In the genomic region with DNA sequence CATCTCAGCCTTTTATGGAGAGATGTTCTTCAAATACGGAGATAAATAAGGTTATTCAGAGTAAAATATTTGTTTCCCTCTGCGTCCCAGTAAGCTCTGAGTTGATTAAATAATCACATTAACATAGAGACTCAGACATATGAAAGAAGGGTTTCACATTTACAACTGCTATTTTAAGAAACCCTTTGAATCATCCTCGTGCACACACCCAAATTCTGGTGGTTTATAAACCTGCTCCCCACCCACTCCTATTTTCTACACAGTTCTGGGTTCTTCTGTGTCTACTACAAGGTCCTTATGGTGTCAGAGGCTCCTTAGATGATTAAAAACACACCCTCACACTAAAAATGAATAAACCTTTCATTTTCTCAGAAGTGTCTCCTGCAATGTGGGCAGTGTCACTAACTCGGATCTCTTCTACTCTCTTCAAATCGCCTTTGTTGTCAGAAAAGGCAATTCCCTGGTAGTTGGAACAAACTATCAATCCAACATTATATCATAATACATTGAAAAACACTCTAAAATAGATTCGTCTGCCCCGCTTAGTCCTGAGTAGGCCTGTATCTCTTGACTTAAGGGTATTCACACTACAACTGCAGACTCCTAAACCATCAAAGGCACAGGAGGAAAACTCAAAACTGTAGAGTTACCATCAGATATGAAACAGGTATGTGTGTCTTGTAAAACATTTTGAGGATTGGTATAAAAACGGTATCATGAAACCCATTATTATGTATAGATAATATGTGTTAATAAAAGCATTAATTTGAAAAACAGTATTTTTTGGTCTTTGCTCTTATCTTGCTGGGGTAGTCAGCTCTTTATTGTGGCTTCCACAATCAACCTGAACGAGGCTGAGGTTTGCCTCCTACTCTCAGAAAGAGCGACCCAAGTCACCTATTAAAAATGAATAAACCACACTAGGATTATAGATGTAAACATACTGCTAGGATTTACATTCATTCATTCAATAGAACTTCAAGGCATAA, we compare ENCODE assay signal across 29 mouse cellular contexts. TPM values are rescaled to one million over a fixed set of nuclear protein-coding genes. Genes with fewer than 3 reads are reported as not detected.
DNase-seq lines count a peak whose midpoint lies in the region; ATAC-seq and TF ChIP-seq lines count a peak whose summit lies in the region.
"Had no signal": no experiment of that assay in that cellular context is flagged by ENCODE, and none has a peak within 500 bp of the region (broad histone marks: within the 10 kb centered on the region; RNA-seq: fewer than 3 reads in every experiment).

No protein-coding gene starts in this region.

- no peaks in the 10 kb centered on the region for H3K27me3 ChIP-seq in MEL (ENCODE audit: control insufficient read depth in 1 of 2, insufficient read depth in 2 of 2, low read length in 2 of 2)
- H3K27me3 ChIP-seq: embryonic facial prominence, embryonic 15.5 days; forebrain, embryonic 12.5 days; heart, embryonic 15.5 days; hindbrain, embryonic 12.5 days; liver, embryonic 15.5 days; lung, embryonic 15.5 days; megakaryocyte, embryonic 14.5 days; midbrain, embryonic 12.5 days; stomach, embryonic 15.5 days had no signal

- H3K27ac ChIP-seq in MEL (ENCODE audit: control insufficient read depth, low read depth, low read length) = peak overlapping the region; percentile 100
- H3K27ac ChIP-seq: embryonic facial prominence, embryonic 15.5 days; forebrain, embryonic 12.5 days; heart, embryonic 10.5 days; heart, embryonic 15.5 days; hindbrain, embryonic 12.5 days; hindbrain, postnatal 0 days; liver, embryonic 15.5 days; lung, embryonic 15.5 days; midbrain, embryonic 12.5 days; stomach, embryonic 15.5 days had no signal

- H3K9me3 ChIP-seq in MEL (replicated peaks; ENCODE audit: insufficient read depth, low read length) = no peaks in the 10 kb centered on the region
- H3K9me3 ChIP-seq: embryonic facial prominence, embryonic 15.5 days; forebrain, embryonic 12.5 days; heart, embryonic 10.5 days; heart, embryonic 15.5 days; hindbrain, embryonic 12.5 days; liver, embryonic 15.5 days; lung, embryonic 15.5 days; midbrain, embryonic 12.5 days; stomach, embryonic 15.5 days had no signal

- H3K4me1 ChIP-seq in MEL (ENCODE audit: control insufficient read depth in 1 of 2, insufficient read depth in 2 of 2, low read length in 2 of 2) = peaks cover 40 to 63% of the 10 kb centered on the region in 2 experiments
- H3K4me1 ChIP-seq: embryonic facial prominence, embryonic 15.5 days; forebrain, embryonic 12.5 days; heart, embryonic 10.5 days; heart, embryonic 15.5 days; hindbrain, embryonic 12.5 days; lung, embryonic 15.5 days; midbrain, embryonic 12.5 days; stomach, embryonic 15.5 days had no signal

- TF ChIP-seq POLR2A in MEL (IDR thresholded peaks at IDR 0.05; ENCODE audit: control insufficient read depth in 1 of 2, insufficient read depth in 1 of 2, low read depth in 1 of 2, low read length in 2 of 2, poor library complexity in 1 of 2) = peak in 1 of 2 experiments; percentile 38; a peak in 1 of 4 replicates

- peak; percentile 26 for ATAC-seq in inflammation-experienced regulatory T-cells, adult 6 months
- ATAC-seq: forebrain, postnatal 0 days; hindbrain, postnatal 0 days had no signal

- H3K79me2 ChIP-seq in MEL (ENCODE audit: control insufficient read depth, insufficient read depth, low read length, poor library complexity) = no peaks in the 10 kb centered on the region

- peak overlapping the region; percentile 72 for H3K9ac ChIP-seq in MEL (ENCODE audit: control insufficient read depth, low read depth, low read length, poor library complexity, severe bottlenecking)
- H3K9ac ChIP-seq: embryonic facial prominence, embryonic 15.5 days; forebrain, embryonic 12.5 days; forebrain, postnatal 0 days; heart, embryonic 15.5 days; hindbrain, embryonic 12.5 days; liver, embryonic 15.5 days; lung, embryonic 15.5 days; midbrain, embryonic 12.5 days; stomach, embryonic 15.5 days had no signal

- no peak for TF ChIP-seq CTCF in MEL (IDR thresholded peaks at IDR 0.05 in 2 of 3, conservative IDR thresholded peaks at IDR 0.05 in 1 of 3; ENCODE audit: control insufficient read depth in 1 of 3, insufficient read depth in 1 of 3, low read depth in 2 of 3, low read length in 3 of 3, poor library complexity in 1 of 3, severe bottlenecking in 1 of 3)

- DNase-seq in thymus, postnatal 14 days = peak; percentile 5
- no peak for DNase-seq in thymus, postnatal 25 days
- DNase-seq in MEL (ENCODE audit: low read depth, low spot score) = peak; percentile 79
- no peak for DNase-seq in cerebellum, adult 9-11 months
- DNase-seq in cerebellum, postnatal 36 days = no peak
- DNase-seq in cerebellum, adult 11 months = no peak
- DNase-seq: adrenal gland, adult 8-10 months; B cell, adult 2 months; cerebellum, adult 9-10 months; forebrain, postnatal 0 days; gastrocnemius, postnatal 14 days; kidney, adult 11 months; kidney, postnatal 14 days; layer of hippocampus, adult 9-11 months; liver; right cerebral cortex, postnatal 25 days had no signal

- peak overlapping the region in 1 of 2 experiments; percentile 27; a peak in 3 of 4 replicates for H3K4me3 ChIP-seq in MEL (ENCODE audit: control insufficient read depth in 1 of 2, insufficient read depth in 1 of 2, low read depth in 2 of 2, low read length in 2 of 2)
- H3K4me3 ChIP-seq: embryonic facial prominence, embryonic 15.5 days; forebrain, embryonic 12.5 days; heart, embryonic 10.5 days; heart, embryonic 15.5 days; hindbrain, embryonic 12.5 days; liver, embryonic 15.5 days; lung, embryonic 15.5 days; megakaryocyte, embryonic 14.5 days; midbrain, embryonic 12.5 days; stomach, embryonic 15.5 days had no signal

- peak; percentile 62 to 69 for TF ChIP-seq EP300 in MEL (IDR thresholded peaks at IDR 0.05; ENCODE audit: low read depth in 1 of 2, low read length in 2 of 2)

- peaks cover 0 to 69% of the 10 kb centered on the region in 2 experiments; a peak in 2 of 4 replicates for H3K36me3 ChIP-seq in MEL (ENCODE audit: control insufficient read depth in 1 of 2, insufficient read depth in 2 of 2, low read length in 2 of 2)
- H3K36me3 ChIP-seq: embryonic facial prominence, embryonic 15.5 days; forebrain, embryonic 12.5 days; heart, embryonic 10.5 days; heart, embryonic 15.5 days; hindbrain, embryonic 12.5 days; liver, embryonic 15.5 days; lung, embryonic 15.5 days; midbrain, embryonic 12.5 days; stomach, embryonic 15.5 days had no signal

- TF ChIP-seq RAD21 in MEL (IDR thresholded peaks at IDR 0.05; ENCODE audit: low read depth, low read length) = no peak; the same call in 1 of the 2 replicates

TF ChIP-seq in MEL, 35 proteins besides CTCF, POLR2A, EP300 and RAD21 (continues in another document):
- TF ChIP-seq GATA1 (IDR thresholded peaks at IDR 0.05; ENCODE audit: low read depth, low read length) = peak; percentile 79
- TF ChIP-seq TBP (IDR thresholded peaks at IDR 0.05; ENCODE audit: low read depth, low read length) = peak; percentile 76
- peak; percentile 86; the same call in 1 of the 2 replicates for TF ChIP-seq CHD1 (IDR thresholded peaks at IDR 0.05; ENCODE audit: low read depth, low read length)
- no peak; the same call in 1 of the 2 replicates for TF ChIP-seq KAT2A (conservative IDR thresholded peaks at IDR 0.05; ENCODE audit: low read depth, low read length)
- no peak; the same call in 1 of the 2 replicates for TF ChIP-seq CHD2 (IDR thresholded peaks at IDR 0.05; ENCODE audit: low read length)
- TF ChIP-seq E2F4 (IDR thresholded peaks at IDR 0.05; ENCODE audit: borderline replicate concordance, low read depth, low read length) = no peak
- peak; percentile 18; the same call in 1 of the 2 replicates for TF ChIP-seq MXI1 (IDR thresholded peaks at IDR 0.05; ENCODE audit: low read depth, low read length)
- TF ChIP-seq ZMIZ1 (IDR thresholded peaks at IDR 0.05; ENCODE audit: low read depth, low read length) = 0 out of 2 replicates have a peak, but pooled peaks have one; percentile 4
- peak; percentile 88 for TF ChIP-seq RCOR1 (IDR thresholded peaks at IDR 0.05; ENCODE audit: low read depth, low read length)
- peak; percentile 19; the same call in 1 of the 2 replicates for TF ChIP-seq TCF12 (IDR thresholded peaks at IDR 0.05; ENCODE audit: low read depth, low read length)
- TF ChIP-seq MYC (IDR thresholded peaks at IDR 0.05; ENCODE audit: low read depth, low read length) = peak; percentile 74; the same call in 1 of the 2 replicates
- TF ChIP-seq MAX (IDR thresholded peaks at IDR 0.05; ENCODE audit: low read length) = peak; percentile 53; the same call in 1 of the 2 replicates
- no peak for TF ChIP-seq NRF1 (IDR thresholded peaks at IDR 0.05; ENCODE audit: insufficient read depth, low read depth, low read length, poor library complexity, severe bottlenecking)
- no peak for TF ChIP-seq ELF1 (IDR thresholded peaks at IDR 0.05; ENCODE audit: low read depth, low read length)
- no peak for TF ChIP-seq POLR2AphosphoS5 (IDR thresholded peaks at IDR 0.05; ENCODE audit: borderline replicate concordance, low read depth, low read length)
- TF ChIP-seq USF2 (IDR thresholded peaks at IDR 0.05; ENCODE audit: borderline replicate concordance in 1 of 2, insufficient read depth in 1 of 2, low read depth in 1 of 2, low read length in 2 of 2) = no peak
- TF ChIP-seq MEF2A (IDR thresholded peaks at IDR 0.05; ENCODE audit: extremely low read depth, insufficient replicate concordance, low read depth, low read length, poor library complexity, severe bottlenecking) = peak; percentile 89
- 0 out of 2 replicates have a peak, but pooled peaks have one; percentile 7 for TF ChIP-seq MYB (IDR thresholded peaks at IDR 0.05; ENCODE audit: low read depth, low read length)
- TF ChIP-seq BHLHE40 (IDR thresholded peaks at IDR 0.05; ENCODE audit: borderline replicate concordance, low read depth, low read length) = peak; percentile 82
- TF ChIP-seq ZC3H11A (IDR thresholded peaks at IDR 0.05; ENCODE audit: low read depth, low read length) = 0 out of 2 replicates have a peak, but pooled peaks have one; percentile 14
- peak; percentile 7; the same call in 1 of the 2 replicates for TF ChIP-seq SMC3 (IDR thresholded peaks at IDR 0.05; ENCODE audit: low read depth, low read length)
- peak; percentile 20 for TF ChIP-seq MAZ (IDR thresholded peaks at IDR 0.05; ENCODE audit: low read depth, low read length)

RNA-seq across cellular contexts. Expression of a gene that starts 57.3 kb away (rescaled TPM):
- 0.39 and 0.42 TPM in 2 replicates for total RNA-seq in MEL (2012; rRNA removed)
- under 1 TPM in 1 of 2 experiments, not detected in 1; 0.47 TPM for polyA plus RNA-seq in MEL (2012; ENCODE audit: insufficient read depth in 1 of 2, insufficient read length in 2 of 2, low read depth in 1 of 2, low replicate concordance in 2 of 2, missing spikeins in 1 of 2)
- under 1 TPM in 2 of 3 experiments, not detected in 1; 0.47 to 0.63 TPM for polyA plus RNA-seq in inflammation-experienced regulatory T-cells, adult 6 months (2017; shearing (Covaris generic))

RNA-seq across cellular contexts. Expression of a gene that starts 57.7 kb away (rescaled TPM):
- total RNA-seq in MEL (2012; rRNA removed) = 0.15 and 0.29 TPM in 2 replicates
- 1 to 10 TPM in 1 of 2 experiments, not detected in 1; 1.1 TPM for polyA plus RNA-seq in MEL (2012; ENCODE audit: insufficient read depth in 1 of 2, insufficient read length in 2 of 2, low read depth in 1 of 2, low replicate concordance in 2 of 2, missing spikeins in 1 of 2)
- polyA plus RNA-seq in inflammation-experienced regulatory T-cells, adult 6 months (2017; shearing (Covaris generic)) = under 1 TPM in 1 of 3 experiments, not detected in 2; 0.31 TPM
- total RNA-seq: granulocyte monocyte progenitor cell, adult 5-6 weeks had no signal

Comparison
In these comparisons a context has a peak if more than half of its experiments do, and no peak if none do; other contexts are left out.
1. DNase-seq: peak in thymus, postnatal 14 days (single experiment) and MEL (single experiment); none in thymus, postnatal 25 days (single experiment), cerebellum, adult 9-11 months (single experiment), cerebellum, postnatal 36 days (0 of 2) and cerebellum, adult 11 months (single experiment).